Mouse (Mus musculus) kidney, embryonic 15.5 days (tissue): Measurements from ENCODE around the gene Fgfr3. TPM values are rescaled to one million over a fixed set of nuclear protein-coding genes. Genes with fewer than 3 reads are reported as not detected.

Source experiments
- ATAC-seq: fragments of 200-750 bp; cut with Nextera tagmentation; replicated peaks from 2 replicates; pipeline ENCODE4 v1.8.0; 2017; ENCODE audit warnings: moderate TSS enrichment; ENCODE audit not compliant: low FRiP score
- H3K27ac ChIP-seq: fragments of 300-500 bp; sonication (generic); 2 replicates; pipeline ENCODE4 v1.5.1; 2015; ENCODE audit warnings: mild to moderate bottlenecking, inconsistent platforms
- H3K27me3 ChIP-seq: fragments of 300-500 bp; sonication (generic); 2 replicates; pipeline ENCODE4 v1.6.1; 2015; ENCODE audit warnings: inconsistent platforms
- H3K36me3 ChIP-seq: fragments of 300-500 bp; sonication (generic); 2 replicates; pipeline ENCODE4 v1.6.1; 2015; ENCODE audit warnings: inconsistent platforms
- H3K4me1 ChIP-seq: fragments of 300-500 bp; sonication (generic); 2 replicates; pipeline ENCODE4 v1.6.1; 2015; ENCODE audit warnings: inconsistent platforms
- H3K4me2 ChIP-seq: fragments of 300-500 bp; sonication (generic); 2 replicates; pipeline ENCODE4 v1.6.1; 2015; ENCODE audit warnings: moderate library complexity, mild to moderate bottlenecking, inconsistent platforms
- H3K4me3 ChIP-seq: fragments of 300-500 bp; sonication (generic); replicated peaks from 2 replicates; pipeline ENCODE4 v1.5.1; 2015; ENCODE audit warnings: mild to moderate bottlenecking, inconsistent platforms
- H3K9ac ChIP-seq: fragments of 300-500 bp; sonication (generic); 2 replicates; pipeline ENCODE4 v1.6.1; 2015; ENCODE audit warnings: mild to moderate bottlenecking, inconsistent platforms
- H3K9me3 ChIP-seq: fragments of 300-500 bp; sonication (generic); replicated peaks from 2 replicates; pipeline ENCODE4 v1.6.1; 2016; ENCODE audit warnings: inconsistent platforms
- WGBS: fragments of 180-500 bp; shearing (Covaris S2); methylation state at CpG from one replicate; pipeline ENCODE4 v1.1.7; 2015; ENCODE audit warnings: mixed read lengths; 5-methylcytosine and 5-hydroxymethylcytosine counted together
- polyA plus RNA-seq: library from polyadenylated mRNA; unstranded; fragments of >200 nt; fragmentation: Nextera tagmentation; extraction: Ambion mirVana; gene quantifications from 2 replicates; pipeline ENCODE4 v1.2.1, GENCODE M21; 2015

The Fgfr3 gene
- polyA plus RNA-seq, 1 experiment from 2014 or later: 17.4 TPM

DNA sequence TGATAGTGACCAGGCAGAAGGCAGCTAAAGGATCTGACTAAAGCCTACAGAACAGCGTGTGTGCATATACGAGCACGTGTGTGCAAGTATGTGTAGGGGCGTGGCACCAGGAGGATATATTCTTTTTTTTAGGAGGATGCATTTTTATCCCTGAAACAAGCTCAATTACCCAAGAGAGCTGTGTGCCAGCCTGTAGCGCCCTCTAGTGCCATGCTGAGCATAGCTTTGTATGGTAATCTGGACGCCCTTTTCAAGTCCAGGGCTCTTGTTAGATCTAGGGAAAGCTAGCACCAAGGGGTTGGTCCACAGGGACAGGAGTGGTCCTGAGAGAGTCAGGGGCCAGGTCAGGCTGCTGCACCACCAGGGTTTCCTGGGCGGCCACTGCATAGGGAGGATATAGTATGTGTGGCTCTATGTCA lies 16.4 kb downstream of the Fgfr3 start:
- Histone ChIP-seq H3K27ac (no peak overlapping the region), H3K36me3 (peaks cover 62% of the 10 kb centered on the region), H3K27me3 (no peaks in the 10 kb centered on the region), H3K4me1 (peaks cover 5% of the 10 kb centered on the region), H3K9ac (no peak overlapping the region), H3K4me2 (no peak overlapping the region), H3K9me3 (no peaks in the 10 kb centered on the region), H3K4me3 (no peak overlapping the region)
- WGBS: 20% methylated on average over 7 of the region's 7 CpGs
- 0 out of 2 replicates have a peak, but pooled peaks have one; percentile 20 for ATAC-seq

DNA sequence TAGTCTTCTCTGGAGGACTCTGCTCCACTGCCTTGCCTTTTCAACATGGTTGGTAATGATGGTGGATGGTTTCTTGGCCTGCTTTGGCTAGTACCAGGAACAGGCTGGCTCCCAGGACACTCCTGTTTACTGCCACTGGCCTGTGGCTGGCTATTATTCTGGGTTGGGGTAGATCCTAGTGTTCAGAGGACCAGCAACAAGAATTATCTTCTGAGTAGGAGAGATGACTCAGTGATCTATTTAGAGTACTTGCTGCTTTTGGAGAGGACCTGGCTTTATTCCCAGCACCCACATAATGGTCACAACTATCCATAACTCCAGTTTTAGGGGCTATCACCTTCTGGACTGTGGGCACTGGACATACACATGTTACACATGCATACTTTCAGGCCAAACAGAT lies 16.9 kb downstream of the Fgfr3 start:
- no peaks in the 10 kb centered on the region for H3K27me3 ChIP-seq
- H3K4me2 ChIP-seq: no peak overlapping the region
- peaks cover 63% of the 10 kb centered on the region for H3K36me3 ChIP-seq
- H3K9me3 ChIP-seq: no peaks in the 10 kb centered on the region
- H3K4me3 ChIP-seq: no peak overlapping the region
- peaks cover 5% of the 10 kb centered on the region for H3K4me1 ChIP-seq
- no peak overlapping the region for H3K9ac ChIP-seq
- no peak overlapping the region for H3K27ac ChIP-seq
- ATAC-seq: no peak

GRCm38 (mm10) chr5:33740548-33740947 lies 19.1 kb downstream of the Fgfr3 start:
- Histone ChIP-seq H3K36me3 (peaks cover 64% of the 10 kb centered on the region), H3K9ac (no peak overlapping the region), H3K4me3 (no peak overlapping the region), H3K4me2 (no peak overlapping the region), H3K27ac (no peak overlapping the region), H3K9me3 (no peaks in the 10 kb centered on the region), H3K4me1 (peaks cover 3% of the 10 kb centered on the region), H3K27me3 (no peaks in the 10 kb centered on the region)
- no peak for ATAC-seq
- 96% methylated on average over 4 of the region's 4 CpGs for WGBS

DNA sequence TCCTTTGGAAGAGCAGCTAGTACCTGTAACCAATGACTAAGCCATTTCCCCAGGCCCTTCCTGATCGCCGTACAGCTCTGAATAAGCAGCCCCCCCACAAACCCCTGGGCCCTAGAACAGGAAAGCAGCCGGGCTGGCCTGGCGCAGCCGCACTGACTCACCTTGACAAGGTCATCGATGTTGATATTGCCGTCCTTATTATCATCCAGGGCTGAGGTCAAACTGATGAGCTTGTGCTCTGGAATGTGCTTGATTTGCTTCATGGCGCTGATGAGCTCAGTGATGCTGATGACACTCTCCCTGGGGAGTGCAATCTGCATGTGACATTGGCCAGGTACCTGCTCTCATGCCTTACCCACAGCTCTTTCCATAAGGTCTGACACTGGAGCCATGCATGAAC lies 22.0 kb downstream of the Fgfr3 start:
- WGBS: 91% methylated on average over 8 of the region's 8 CpGs
- Histone ChIP-seq H3K4me2 (no peak overlapping the region), H3K27ac (no peak overlapping the region), H3K9ac (no peak overlapping the region), H3K9me3 (no peaks in the 10 kb centered on the region), H3K27me3 (no peaks in the 10 kb centered on the region), H3K4me1 (no peaks in the 10 kb centered on the region), H3K36me3 (peaks cover 88% of the 10 kb centered on the region), H3K4me3 (no peak overlapping the region)
- ATAC-seq: no peak

DNA sequence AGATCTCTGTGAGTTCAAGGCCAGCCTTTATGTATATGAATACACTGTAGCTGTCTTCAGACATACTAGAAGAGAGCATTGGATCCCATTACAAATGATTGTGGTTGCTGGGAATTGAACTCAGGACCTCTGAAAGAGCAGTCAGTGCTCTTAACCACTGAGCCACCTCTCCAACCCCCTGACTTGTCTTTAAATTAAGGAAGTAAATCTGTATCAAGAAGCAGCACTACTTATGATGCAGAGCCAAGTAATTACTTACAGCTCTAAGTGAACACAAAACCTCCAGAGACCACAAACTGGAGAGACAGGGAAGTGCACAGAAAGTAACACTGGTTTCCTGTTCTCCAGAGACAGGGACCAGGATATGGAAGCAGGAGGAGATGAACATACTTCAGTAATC lies 55.7 kb downstream of the Fgfr3 start:
- no peaks in the 10 kb centered on the region for H3K9me3 ChIP-seq
- H3K27me3 ChIP-seq: no peaks in the 10 kb centered on the region
- H3K27ac ChIP-seq: no peak overlapping the region
- peaks cover 7% of the 10 kb centered on the region for H3K4me1 ChIP-seq
- H3K4me2 ChIP-seq: no peak overlapping the region
- no peak overlapping the region for H3K9ac ChIP-seq
- H3K4me3 ChIP-seq: no peak overlapping the region
- peaks cover 41% of the 10 kb centered on the region for H3K36me3 ChIP-seq
- no peak for ATAC-seq

DNA sequence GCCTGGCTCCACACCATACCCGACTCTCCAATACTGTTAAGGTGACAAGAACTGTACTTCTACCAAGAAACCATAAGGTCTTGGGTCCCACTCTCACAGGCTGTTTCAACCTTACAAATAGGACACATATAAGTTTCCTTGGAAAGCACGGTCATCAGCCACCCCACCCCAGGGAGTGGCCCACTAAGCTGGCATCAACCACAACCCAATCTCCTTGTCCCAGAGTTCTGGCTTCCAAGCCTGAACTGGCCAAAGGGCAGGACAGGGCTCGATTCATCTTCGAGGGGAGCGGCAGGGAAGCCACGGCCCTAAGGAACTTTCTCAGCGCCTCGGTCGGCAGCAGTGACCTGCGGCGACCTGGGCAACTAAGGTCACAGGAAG lies 60.5 kb downstream of the Fgfr3 start:
- Histone ChIP-seq H3K4me1 (peaks cover 14% of the 10 kb centered on the region), H3K4me3 (peak overlapping the region; percentile 99), H3K27ac (peak overlapping the region; percentile 91), H3K27me3 (no peaks in the 10 kb centered on the region), H3K9ac (peak overlapping the region; percentile 90), H3K4me2 (peak overlapping the region; percentile 68), H3K36me3 (peaks cover 16% of the 10 kb centered on the region), H3K9me3 (no peaks in the 10 kb centered on the region)
- ATAC-seq: no peak
- 5% methylated on average over 11 of the region's 11 CpGs for WGBS

DNA sequence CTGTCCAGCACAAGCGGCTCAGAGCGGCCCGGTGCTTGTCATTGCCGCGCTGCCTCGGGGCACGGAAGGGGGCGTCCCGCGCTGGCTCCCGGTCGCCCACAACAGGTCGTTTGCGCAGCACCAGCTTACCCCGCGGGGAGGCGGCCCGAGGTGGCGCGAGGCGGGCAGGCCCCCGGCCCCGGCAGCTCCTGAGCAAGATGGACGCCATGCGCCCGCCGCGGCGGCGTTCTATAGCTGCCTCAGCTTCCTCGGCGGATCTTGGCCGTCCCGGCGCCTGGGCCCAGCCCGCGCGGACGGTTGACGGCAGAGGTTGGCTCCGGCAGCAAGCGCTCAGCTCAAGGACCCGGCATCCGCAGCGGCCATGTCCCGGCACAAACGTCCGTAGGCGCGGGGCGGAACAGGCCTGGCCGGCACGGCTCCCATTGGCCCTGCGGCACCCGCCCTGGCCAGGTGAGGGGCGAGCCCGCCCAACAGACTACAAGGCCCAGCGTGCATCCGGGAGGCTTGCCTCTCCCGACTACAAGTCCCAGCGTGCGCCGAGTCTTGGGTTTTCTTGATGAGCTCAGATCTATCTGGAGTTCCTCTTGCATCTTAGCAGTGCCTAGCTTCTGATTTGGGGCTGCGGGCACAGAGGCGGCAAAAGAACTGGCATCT lies 61.0 kb downstream of the Fgfr3 start, which contains the start of gene Letm1:
Gene Letm1 (minus strand): TSS at position 473 of the 654 bp plus-strand sequence.
- H3K9me3 ChIP-seq: no peaks in the 10 kb centered on the region
- peak; percentile 100 for ATAC-seq
- no peaks in the 10 kb centered on the region for H3K27me3 ChIP-seq
- under 1% methylated on average over 65 of the region's 65 CpGs for WGBS
- peaks cover 10% of the 10 kb centered on the region for H3K36me3 ChIP-seq
- H3K4me3 ChIP-seq: peak within 1 kb of the TSS; percentile 99
- peak within 1 kb of the TSS; percentile 90 for H3K9ac ChIP-seq
- peaks cover 14% of the 10 kb centered on the region for H3K4me1 ChIP-seq
- peak within 1 kb of the TSS; percentile 68 for H3K4me2 ChIP-seq
- H3K27ac ChIP-seq: peak within 1 kb of the TSS; percentile 91

DNA sequence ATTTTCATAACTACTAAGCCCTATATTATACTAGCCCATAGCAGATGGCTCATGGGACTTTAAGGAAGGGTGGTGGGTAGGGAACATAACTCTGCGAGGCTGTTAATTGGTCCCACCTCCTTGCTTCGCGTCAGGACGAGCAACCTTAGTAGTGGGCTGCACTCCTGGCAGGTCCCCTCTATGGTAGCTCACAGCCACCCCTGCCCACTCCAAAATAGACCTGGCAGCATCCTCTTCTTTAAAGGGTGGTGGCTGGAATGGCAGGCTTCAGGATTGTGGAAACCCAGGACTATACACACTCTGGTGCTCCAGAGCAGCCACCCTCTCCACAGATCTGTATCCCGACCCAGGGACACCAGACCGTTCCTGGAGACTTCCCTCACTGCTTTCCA lies 61.5 kb downstream of the Fgfr3 start:
- peaks cover 5% of the 10 kb centered on the region for H3K36me3 ChIP-seq
- peak overlapping the region; percentile 91 for H3K27ac ChIP-seq
- peak overlapping the region; percentile 90 for H3K9ac ChIP-seq
- WGBS: 6% methylated on average over 6 of the region's 6 CpGs
- H3K27me3 ChIP-seq: no peaks in the 10 kb centered on the region
- H3K4me1 ChIP-seq: peaks cover 14% of the 10 kb centered on the region
- H3K9me3 ChIP-seq: no peaks in the 10 kb centered on the region
- ATAC-seq: peak; percentile 81
- H3K4me2 ChIP-seq: peak overlapping the region; percentile 68
- peak overlapping the region; percentile 99 for H3K4me3 ChIP-seq

Other genes with a start within 250 kb of the Fgfr3 start
- 54.5 and 60.4 TPM in 2 replicates for gene Fam53a, start 92.0 kb upstream of the Fgfr3 start, polyA plus RNA-seq
- 0.36 and 0.79 TPM in 2 replicates for gene Gm9903, start 91.7 kb upstream of the Fgfr3 start, polyA plus RNA-seq
- 238 and 247 TPM in 2 replicates for gene Slbp, start 69.1 kb upstream of the Fgfr3 start, polyA plus RNA-seq
- gene Tacc3, start 63.5 kb upstream of the Fgfr3 start, polyA plus RNA-seq: 192 and 195 TPM in 2 replicates
- 37.4 and 37.5 TPM in 2 replicates for gene Tmem129, start 63.3 kb upstream of the Fgfr3 start, polyA plus RNA-seq
- gene Letm1, start 61.1 kb downstream of the Fgfr3 start, polyA plus RNA-seq: 45.7 and 48.4 TPM in 2 replicates
- gene Nsd2, start 99.1 kb downstream of the Fgfr3 start, polyA plus RNA-seq: 45.2 and 45.4 TPM in 2 replicates
- gene Nelfa, start 214.7 kb downstream of the Fgfr3 start, polyA plus RNA-seq: 62.3 and 64.1 TPM in 2 replicates